Mouse (Mus musculus): ENCODE results near the gene G6pd2. TPM values are rescaled to one million over a fixed set of nuclear protein-coding genes. Genes with fewer than 3 reads are reported as not detected.

The G6pd2 gene
- polyA plus RNA-seq (2012; rRNA removed): not detected in 2 replicates

DNA sequence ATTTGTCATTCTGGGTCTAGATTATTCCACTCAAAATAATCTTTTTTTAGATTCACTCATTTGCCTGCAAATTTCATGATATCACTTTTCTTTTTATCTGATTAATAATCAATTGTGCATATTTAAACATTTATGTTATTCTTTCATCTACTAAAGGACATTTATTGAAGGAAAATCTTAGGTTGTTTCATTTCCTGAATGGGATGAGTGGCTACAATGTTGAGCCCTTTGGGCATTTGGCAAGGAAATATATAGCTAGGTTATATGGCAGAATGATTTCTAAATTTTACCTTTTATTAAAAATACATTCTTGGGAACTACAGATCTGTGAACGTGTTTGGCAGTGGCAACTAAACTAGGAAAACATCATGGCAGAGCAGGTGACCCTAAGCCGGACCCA, at the start of gene G6pd2:
Gene G6pd2, plus strand, starts transcription at position 301 of the 400 bp plus-strand sequence.

Measured in stomach, adult 2 months (tissue).